Mouse (Mus musculus): Measurements from ENCODE around the gene Olfr1168.

- no peak for TF ChIP-seq CTCF (IDR thresholded peaks at IDR 0.05; ENCODE audit: borderline replicate concordance, control insufficient read depth, extremely low read depth, insufficient read depth, low read length, poor library complexity)
- TF ChIP-seq POLR2A (IDR thresholded peaks at IDR 0.05; ENCODE audit: control insufficient read depth, extremely low read depth, insufficient read depth, low read length, poor library complexity) = no peak
Measured at GRCm38 (mm10) chr2:88220784-88221183, 39.1 kb downstream of the Olfr1168 start.

Measured in thymus, adult 2 months (tissue).